Mouse (Mus musculus): ENCODE measurements around the gene Egfl8.

DNA sequence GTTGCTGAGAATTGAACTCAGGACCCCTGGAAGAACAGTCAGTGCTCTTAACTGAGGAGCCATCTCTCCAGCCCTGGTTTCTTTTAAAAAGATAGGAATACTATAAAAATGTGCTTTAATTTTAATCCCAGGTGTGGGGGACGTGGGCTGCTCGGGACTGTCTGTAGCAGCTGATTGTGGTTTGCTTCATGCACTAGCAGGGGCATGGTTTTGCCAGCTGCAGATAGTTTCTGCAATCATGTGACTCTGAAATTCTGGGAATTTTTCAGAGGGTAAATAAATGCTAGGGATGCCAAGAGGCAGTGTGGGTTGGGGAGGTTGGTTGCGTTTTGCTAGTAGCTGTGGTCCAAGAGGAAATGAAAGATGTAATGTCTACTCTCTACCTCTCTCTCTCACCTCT lies 26.2 kb upstream of the Egfl8 start:
- TF ChIP-seq CTCF (IDR thresholded peaks at IDR 0.05; ENCODE audit: low read depth) (no peak), EP300 (IDR thresholded peaks at IDR 0.05; ENCODE audit: low read depth) (no peak)
